Mouse (Mus musculus) thymus, adult 2 months (tissue): ENCODE data around the gene Secisbp2.

Experiments
- CTCF ChIP-seq: fragments of 200-500 bp; IDR thresholded peaks from 2 replicates; pipeline ENCODE4 v1.5.1; 2012; ENCODE audit warnings: mild to moderate bottlenecking, control low read depth, low read length, moderate library complexity, borderline replicate concordance; ENCODE audit not compliant: control insufficient read depth, poor library complexity, insufficient read depth; ENCODE audit errors: extremely low read depth
- POLR2A ChIP-seq: fragments of 200-500 bp; IDR thresholded peaks from 2 replicates; pipeline ENCODE4 v1.6.1; 2012; ENCODE audit warnings: mild to moderate bottlenecking, low read length, control low read depth, moderate library complexity; ENCODE audit not compliant: control insufficient read depth, poor library complexity, insufficient read depth; ENCODE audit errors: extremely low read depth

DNA sequence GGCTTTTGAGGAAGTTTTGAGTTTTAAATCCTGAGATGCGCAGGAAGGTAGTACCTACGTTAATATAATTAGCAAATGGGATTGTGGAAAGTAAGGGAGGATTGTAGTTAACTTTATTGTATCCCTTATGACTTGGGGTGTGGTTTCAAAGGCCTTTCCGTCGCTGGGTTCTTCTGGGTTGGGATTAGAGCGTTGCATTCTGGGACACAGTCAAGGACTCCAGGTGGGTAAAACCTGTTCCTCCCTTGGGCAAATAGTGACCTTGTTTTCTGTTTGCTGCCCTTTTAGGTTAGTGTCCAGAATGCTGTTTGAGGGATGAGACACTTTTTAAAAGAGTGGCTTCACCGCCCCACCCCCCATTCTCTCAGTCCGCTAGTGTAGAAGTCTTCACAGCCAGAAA lies 5.6 kb upstream of the Secisbp2 start:
- TF ChIP-seq POLR2A (no peak), CTCF (no peak)
